Comparison of ENCODE assay signal across 9 mouse cellular contexts in genomic region chr17:24638840-24639239, GRCm38 (mm10). TPM values are rescaled to one million over a fixed set of nuclear protein-coding genes. Genes with fewer than 3 reads are reported as not detected.
DNase-seq lines count a peak whose midpoint lies in the region; ATAC-seq and TF ChIP-seq lines count a peak whose summit lies in the region.
"Had no signal": no experiment of that assay in that cellular context is flagged by ENCODE, and none has a peak within 500 bp of the region (broad histone marks: within the 10 kb centered on the region; RNA-seq: fewer than 3 reads in every experiment).

No protein-coding gene starts in this region.

- H3K27me3 ChIP-seq in small intestine, adult 2 months (ENCODE audit: control insufficient read depth, insufficient read depth, low read length) = no peaks in the 10 kb centered on the region

- intact Hi-C loops in gastrocnemius, postnatal 14 days (cut with DNase I; ENCODE audit: low total_unique reads) = no loop called here
- intact Hi-C loops in heart, postnatal 25 days (cut with DNase I) = no loop called here

- H3K36me3 ChIP-seq in small intestine, adult 2 months (ENCODE audit: control insufficient read depth, insufficient read depth, low read length) = 0 out of 2 replicates have a peak, but pooled peaks cover 1% of the 10 kb centered on the region

- TF ChIP-seq CTCF in small intestine, adult 2 months (IDR thresholded peaks at IDR 0.05; ENCODE audit: extremely low read depth, insufficient read length, insufficient replicate concordance, low read depth, low read length) = no peak

- peaks cover 3% of the 10 kb centered on the region; the same call in 1 of the 2 replicates for H3K4me1 ChIP-seq in small intestine, adult 2 months (ENCODE audit: control insufficient read depth, insufficient read depth, insufficient read length, low read length)

- TF ChIP-seq POLR2A in small intestine, adult 2 months (IDR thresholded peaks at IDR 0.05; ENCODE audit: low read depth, low read length) = no peak

- 70% methylated on average over 9 of the region's 9 CpGs for WGBS in small intestine, adult 2 months

- H3K4me3 ChIP-seq in small intestine, adult 2 months (ENCODE audit: low read depth, low read length) = no peak overlapping the region

- peak overlapping the region; percentile 58 for H3K27ac ChIP-seq in small intestine, adult 2 months (ENCODE audit: insufficient read depth, low read depth, low read length)

- ATAC-seq in cerebellum, adult (ENCODE audit: insufficient number of reproducible peaks, low FRiP score, low TSS enrichment) = no peak

- DNase-seq in gastrocnemius, postnatal 14 days = peak; percentile 58
- no peak for DNase-seq in gastrocnemius, adult 8-10 months (ENCODE audit: low spot score in 2 of 2)
- DNase-seq in heart, postnatal 25 days (ENCODE audit: low spot score) = peak; percentile 67
- DNase-seq in kidney, postnatal 4 days = peak; percentile 93 to 94
- DNase-seq in spleen, postnatal 10 days (ENCODE audit: low spot score in 2 of 2) = no peak
- no peak for DNase-seq in right cerebral cortex, postnatal 4 days

RNA-seq across cellular contexts. Expression of gene Nthl1, which starts 6.4 kb away (rescaled TPM):
- total RNA-seq in gastrocnemius, postnatal 14 days (2021) = 1 to 10 TPM; 2.2 to 3.6 TPM
- total RNA-seq in gastrocnemius, adult 8-10 months (2022) = 1 to 10 TPM; 1.8 to 3.4 (median 2.2) TPM
- total RNA-seq in heart, postnatal 25 days (2021) = 1 to 10 TPM; 2.8 to 3.4 TPM
- 6.0 and 7.2 TPM in 2 replicates for polyA plus RNA-seq in small intestine, adult 2 months (2012; rRNA removed)

RNA-seq across cellular contexts. Expression of gene Tsc2, which starts 6.4 kb away (rescaled TPM):
- 10 to 100 TPM; 50.6 to 53.0 TPM for total RNA-seq in gastrocnemius, postnatal 14 days (2021)
- total RNA-seq in gastrocnemius, adult 8-10 months (2022) = 10 to 100 TPM; 75.8 to 86.4 (median 82.7) TPM
- 100 to 1,000 TPM in 1 of 2 experiments, 10 to 100 TPM in 1; 93.9 to 101 TPM for total RNA-seq in heart, postnatal 25 days (2021)
- polyA plus RNA-seq in small intestine, adult 2 months (2012; rRNA removed) = 52.8 and 83.5 TPM in 2 replicates

RNA-seq across cellular contexts. Expression of gene Slc9a3r2, which starts 11.3 kb away (rescaled TPM):
- total RNA-seq in gastrocnemius, postnatal 14 days (2021) = 10 to 100 TPM; 36.2 to 46.3 TPM
- total RNA-seq in gastrocnemius, adult 8-10 months (2022) = 10 to 100 TPM; 17.8 to 38.4 (median 20.8) TPM
- 100 to 1,000 TPM in 1 of 2 experiments, 10 to 100 TPM in 1; 96.0 to 135 TPM for total RNA-seq in heart, postnatal 25 days (2021)
- 35.6 and 44.9 TPM in 2 replicates for polyA plus RNA-seq in small intestine, adult 2 months (2012; rRNA removed)

RNA-seq across cellular contexts. Expression of gene Npw, which starts 19.4 kb away (rescaled TPM):
- total RNA-seq in gastrocnemius, postnatal 14 days (2021) = not detected
- total RNA-seq in gastrocnemius, adult 8-10 months (2022) = not detected
- not detected for total RNA-seq in heart, postnatal 25 days (2021)
- polyA plus RNA-seq in small intestine, adult 2 months (2012; rRNA removed) = 2.0 and 6.5 TPM in 2 replicates
- polyA plus RNA-seq: large intestine, adult 2 months had no signal

RNA-seq across cellular contexts. Expression of gene Zfp598, which starts 30.6 kb away (rescaled TPM):
- total RNA-seq in gastrocnemius, postnatal 14 days (2021) = 10 to 100 TPM; 13.9 to 16.3 TPM
- total RNA-seq in gastrocnemius, adult 8-10 months (2022) = 10 to 100 TPM; 22.4 to 27.6 (median 27.0) TPM
- 10 to 100 TPM; 17.5 to 17.9 TPM for total RNA-seq in heart, postnatal 25 days (2021)
- 41.1 and 85.8 TPM in 2 replicates for polyA plus RNA-seq in small intestine, adult 2 months (2012; rRNA removed)

Comparison
In these comparisons a context has a peak if more than half of its experiments do, and no peak if none do; other contexts are left out.
1. DNase-seq: peak in gastrocnemius, postnatal 14 days (single experiment), heart, postnatal 25 days (single experiment) and kidney, postnatal 4 days (2 of 2); none in gastrocnemius, adult 8-10 months (0 of 2), spleen, postnatal 10 days (0 of 2) and right cerebral cortex, postnatal 4 days (single experiment).